Mouse (Mus musculus): ENCODE data around the gene Cdk2ap2. TPM values are rescaled to one million over a fixed set of nuclear protein-coding genes. Genes with fewer than 3 reads are reported as not detected.
"Not testable (repeated sequence)": the region's sequence is repeated elsewhere in the genome, so short reads cannot be mapped to it uniquely, and the experiment has no call there.

The Cdk2ap2 gene
- polyA plus RNA-seq, 1 experiment, result not detected

GRCm38 (mm10) chr19:4066280-4066679 is 30.7 kb upstream of the Cdk2ap2 start:
- TF ChIP-seq CTCF (IDR thresholded peaks at IDR 0.05; ENCODE audit: insufficient read depth, low read depth, low read length), result no peak
- no peak for TF ChIP-seq POLR2A (IDR thresholded peaks at IDR 0.05; ENCODE audit: insufficient read depth, low read depth, low read length)

GRCm38 (mm10) chr19:4066877-4067276 is 30.1 kb upstream of the Cdk2ap2 start:
- no peak overlapping the region for H3K4me3 ChIP-seq (ENCODE audit: insufficient read depth, low read depth, low read length)
- peaks cover 4% of the 10 kb centered on the region; the same call in 1 of the 2 replicates for H3K4me1 ChIP-seq (ENCODE audit: control insufficient read depth, insufficient read depth, low read length)
- H3K27ac ChIP-seq (ENCODE audit: insufficient read depth, low read depth, low read length), result no peak overlapping the region
- no peak for TF ChIP-seq POLR2A (IDR thresholded peaks at IDR 0.05; ENCODE audit: insufficient read depth, low read depth, low read length)
- no peak for TF ChIP-seq CTCF (IDR thresholded peaks at IDR 0.05; ENCODE audit: insufficient read depth, low read depth, low read length)

More at GRCm38 (mm10) chr19:4066280-4066679, 30.7 kb upstream of the Cdk2ap2 start:
- Histone ChIP-seq H3K4me3 (ENCODE audit: insufficient read depth, low read depth, low read length) (no peak overlapping the region), H3K27ac (ENCODE audit: insufficient read depth, low read depth, low read length) (no peak overlapping the region), H3K4me1 (ENCODE audit: control insufficient read depth, insufficient read depth, low read length) (peaks cover 4% of the 10 kb centered on the region; the same call in 1 of the 2 replicates)
- 80% methylated on average over 6 of the region's 6 CpGs for WGBS

- H3K4me3 ChIP-seq (ENCODE audit: insufficient read depth, low read depth, low read length); H3K27ac ChIP-seq (ENCODE audit: insufficient read depth, low read depth, low read length); H3K4me1 ChIP-seq (ENCODE audit: control insufficient read depth, insufficient read depth, low read length): not testable (repeated sequence)
- WGBS, result 96% methylated on average over 2 of the region's 2 CpGs
These were observed 28.7 kb upstream of the Cdk2ap2 start for GRCm38 (mm10) chr19:4068242-4068641.

GRCm38 (mm10) chr19:4068717-4069410 is 28.1 kb upstream of the Cdk2ap2 start:
- Histone ChIP-seq H3K4me1 (ENCODE audit: control insufficient read depth, insufficient read depth, low read length) (peaks cover 4% of the 10 kb centered on the region; the same call in 1 of the 2 replicates), H3K4me3 (ENCODE audit: insufficient read depth, low read depth, low read length) (no peak overlapping the region), H3K27ac (ENCODE audit: insufficient read depth, low read depth, low read length) (no peak overlapping the region)
- TF ChIP-seq CTCF (IDR thresholded peaks at IDR 0.05; ENCODE audit: insufficient read depth, low read depth, low read length) (no peak), POLR2A (IDR thresholded peaks at IDR 0.05; ENCODE audit: insufficient read depth, low read depth, low read length) (no peak)
- 70% methylated on average over 15 of the region's 15 CpGs for WGBS

GRCm38 (mm10) chr19:4070311-4070710 is 26.7 kb upstream of the Cdk2ap2 start:
- 79% methylated on average over 15 of the region's 15 CpGs for WGBS
- H3K4me1 ChIP-seq (ENCODE audit: control insufficient read depth, insufficient read depth, low read length), result peaks cover 4% of the 10 kb centered on the region; the same call in 1 of the 2 replicates
- no peak overlapping the region for H3K4me3 ChIP-seq (ENCODE audit: insufficient read depth, low read depth, low read length)
- TF ChIP-seq CTCF (IDR thresholded peaks at IDR 0.05; ENCODE audit: insufficient read depth, low read depth, low read length), result no peak
- TF ChIP-seq POLR2A (IDR thresholded peaks at IDR 0.05; ENCODE audit: insufficient read depth, low read depth, low read length), result no peak
- H3K27ac ChIP-seq (ENCODE audit: insufficient read depth, low read depth, low read length), result no peak overlapping the region

- 83% methylated on average over 8 of the region's 8 CpGs for WGBS
- Histone ChIP-seq H3K27ac (ENCODE audit: insufficient read depth, low read depth, low read length) (no peak overlapping the region), H3K4me1 (ENCODE audit: control insufficient read depth, insufficient read depth, low read length) (peaks cover 4% of the 10 kb centered on the region; the same call in 1 of the 2 replicates), H3K4me3 (ENCODE audit: insufficient read depth, low read depth, low read length) (no peak overlapping the region)
- TF ChIP-seq CTCF (IDR thresholded peaks at IDR 0.05; ENCODE audit: insufficient read depth, low read depth, low read length) (no peak), POLR2A (IDR thresholded peaks at IDR 0.05; ENCODE audit: insufficient read depth, low read depth, low read length) (no peak)
These were observed 26.2 kb upstream of the Cdk2ap2 start for GRCm38 (mm10) chr19:4070756-4071155.

- Histone ChIP-seq H3K27ac (ENCODE audit: insufficient read depth, low read depth, low read length) (no peak overlapping the region), H3K4me3 (ENCODE audit: insufficient read depth, low read depth, low read length) (no peak overlapping the region), H3K4me1 (ENCODE audit: control insufficient read depth, insufficient read depth, low read length) (peaks cover 4% of the 10 kb centered on the region; the same call in 1 of the 2 replicates)
- 93% methylated on average over 6 of the region's 6 CpGs for WGBS
- TF ChIP-seq POLR2A (IDR thresholded peaks at IDR 0.05; ENCODE audit: insufficient read depth, low read depth, low read length), result no peak
- TF ChIP-seq CTCF (IDR thresholded peaks at IDR 0.05; ENCODE audit: insufficient read depth, low read depth, low read length), result no peak
These were observed 25.6 kb upstream of the Cdk2ap2 start for GRCm38 (mm10) chr19:4071406-4071805.

GRCm38 (mm10) chr19:4072706-4073424 is 24.1 kb upstream of the Cdk2ap2 start:
- Histone ChIP-seq H3K4me3 (ENCODE audit: insufficient read depth, low read depth, low read length) (no peak overlapping the region), H3K4me1 (ENCODE audit: control insufficient read depth, insufficient read depth, low read length) (no peaks in the 10 kb centered on the region), H3K27ac (ENCODE audit: insufficient read depth, low read depth, low read length) (no peak overlapping the region)
- no peak for TF ChIP-seq POLR2A (IDR thresholded peaks at IDR 0.05; ENCODE audit: insufficient read depth, low read depth, low read length)
- no peak for TF ChIP-seq CTCF (IDR thresholded peaks at IDR 0.05; ENCODE audit: insufficient read depth, low read depth, low read length)
- 81% methylated on average over 6 of the region's 6 CpGs for WGBS

GRCm38 (mm10) chr19:4075531-4075930 is 21.5 kb upstream of the Cdk2ap2 start:
- TF ChIP-seq CTCF (IDR thresholded peaks at IDR 0.05; ENCODE audit: insufficient read depth, low read depth, low read length) (no peak), POLR2A (IDR thresholded peaks at IDR 0.05; ENCODE audit: insufficient read depth, low read depth, low read length) (no peak)
- H3K4me1 ChIP-seq (ENCODE audit: control insufficient read depth, insufficient read depth, low read length), result no peaks in the 10 kb centered on the region; the same call in 1 of the 2 replicates
- no peak overlapping the region for H3K27ac ChIP-seq (ENCODE audit: insufficient read depth, low read depth, low read length)
- no peak overlapping the region for H3K4me3 ChIP-seq (ENCODE audit: insufficient read depth, low read depth, low read length)
- 92% methylated on average over 1 of the region's 1 CpGs for WGBS

Data from olfactory bulb, adult 2 months (tissue).